ENCODE assay signal across 14 mouse cellular contexts in the genomic region with DNA sequence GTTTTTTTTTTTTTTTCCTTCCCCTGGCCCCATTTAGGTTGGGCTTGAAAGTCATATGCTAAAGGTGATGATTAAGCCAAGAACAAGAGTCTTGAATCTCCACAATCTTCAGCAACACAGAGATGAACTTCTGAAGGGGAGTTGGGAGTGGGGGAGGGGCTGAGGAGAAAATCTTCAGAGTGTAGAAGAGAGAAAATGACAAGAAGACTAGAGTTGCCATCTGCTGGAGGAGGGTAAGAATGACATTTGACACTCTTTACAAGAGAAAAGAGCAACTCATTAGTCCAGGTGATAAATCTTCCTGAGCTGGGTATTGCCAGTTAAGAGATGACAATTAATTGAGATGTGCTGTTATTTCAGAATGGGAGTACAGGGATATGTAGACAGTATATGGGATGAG. TPM values are rescaled to one million over a fixed set of nuclear protein-coding genes. Genes with fewer than 3 reads are reported as not detected.
A peak's percentile ranks its signal among the peaks of the same experiment; 100 is the strongest.
DNase-seq lines count a peak whose midpoint lies in the region; ATAC-seq and TF ChIP-seq lines count a peak whose summit lies in the region.
"Had no signal": no experiment of that assay in that cellular context is flagged by ENCODE, and none has a peak within 500 bp of the region (broad histone marks: within the 10 kb centered on the region; RNA-seq: fewer than 3 reads in every experiment).

No protein-coding gene starts in this region.

- H3K4me2 ChIP-seq in hindbrain, postnatal 0 days (ENCODE audit: low read depth, low read length): no peak overlapping the region
- no peak overlapping the region for H3K4me2 ChIP-seq in lung, postnatal 0 days (replicated peaks; ENCODE audit: low read depth, low read length)
- H3K4me2 ChIP-seq: forebrain, embryonic 15.5 days had no signal

- H3K4me1 ChIP-seq in hindbrain, postnatal 0 days (ENCODE audit: insufficient read depth, low read length): peaks cover 8% of the 10 kb centered on the region; the same call in 1 of the 2 replicates
- H3K4me1 ChIP-seq in hindbrain, embryonic 10.5 days (replicated peaks): peaks cover 11% of the 10 kb centered on the region
- H3K4me1 ChIP-seq in lung, postnatal 0 days (ENCODE audit: insufficient read depth, low read depth, low read length): no peaks in the 10 kb centered on the region

- peak; percentile 72 for DNase-seq in hindbrain, postnatal 0 days (ENCODE audit: low spot score)
- DNase-seq in hindbrain, embryonic 10.5 days (ENCODE audit: low spot score): no peak
- peak; percentile 4 for DNase-seq in lung, postnatal 10 days
- no peak for DNase-seq in lung, postnatal 0 days (ENCODE audit: low spot score)
- peak; percentile 4 for DNase-seq in NIH3T3 (ENCODE audit: low read depth)
- DNase-seq in kidney, postnatal 4 days: peak; percentile 51 to 61
- no peak for DNase-seq in spleen, adult 18-20 months
- DNase-seq: adrenal gland, postnatal 36 days; lung, adult 18-20 months; thymus, postnatal 14 days had no signal

- H3K27me3 ChIP-seq in hindbrain, postnatal 0 days (ENCODE audit: insufficient read depth, low read length): no peaks in the 10 kb centered on the region
- H3K27me3 ChIP-seq in hindbrain, embryonic 10.5 days (ENCODE audit: insufficient read depth, poor library complexity, severe bottlenecking): no peaks in the 10 kb centered on the region
- H3K27me3 ChIP-seq in lung, postnatal 0 days (replicated peaks; ENCODE audit: insufficient read depth, low read length): no peaks in the 10 kb centered on the region
- H3K27me3 ChIP-seq: CH12.LX; forebrain, embryonic 15.5 days had no signal

- H3K4me3 ChIP-seq in hindbrain, postnatal 0 days (ENCODE audit: low read length): no peak overlapping the region
- H3K4me3 ChIP-seq in hindbrain, embryonic 10.5 days: no peak overlapping the region
- no peak overlapping the region for H3K4me3 ChIP-seq in lung, postnatal 0 days (ENCODE audit: low read depth, low read length)
- H3K4me3 ChIP-seq: forebrain, embryonic 15.5 days had no signal

- H3K27ac ChIP-seq in hindbrain, postnatal 0 days: no peak overlapping the region
- H3K27ac ChIP-seq in hindbrain, embryonic 10.5 days: no peak overlapping the region
- no peak overlapping the region for H3K27ac ChIP-seq in lung, postnatal 0 days (ENCODE audit: low read length)
- H3K27ac ChIP-seq: forebrain, embryonic 15.5 days had no signal

- peak; percentile 62 for TF ChIP-seq CTCF in hindbrain, postnatal 0 days (IDR thresholded peaks at IDR 0.05; ENCODE audit: low read depth)
- TF ChIP-seq CTCF in lung, postnatal 0 days (IDR thresholded peaks at IDR 0.05): no peak

- no peak for ATAC-seq in hindbrain, postnatal 0 days
- ATAC-seq in lung, postnatal 0 days: no peak
- no peak for ATAC-seq in megakaryocyte-erythroid progenitor cell, adult 5-6 weeks (replicated peaks; ENCODE audit: low FRiP score, low TSS enrichment, poor library complexity, severe bottlenecking)
- ATAC-seq: forebrain, embryonic 15.5 days had no signal

- no peak for TF ChIP-seq EP300 in lung, postnatal 0 days (IDR thresholded peaks at IDR 0.05)

- H3K9me3 ChIP-seq in hindbrain, postnatal 0 days (ENCODE audit: low read length): no peaks in the 10 kb centered on the region
- no peaks in the 10 kb centered on the region for H3K9me3 ChIP-seq in hindbrain, embryonic 10.5 days
- H3K9me3 ChIP-seq in lung, postnatal 0 days (ENCODE audit: low read length): no peaks in the 10 kb centered on the region
- H3K9me3 ChIP-seq: forebrain, embryonic 15.5 days had no signal

- H3K9ac ChIP-seq in hindbrain, postnatal 0 days (replicated peaks; ENCODE audit: low read length): no peak overlapping the region
- no peak overlapping the region for H3K9ac ChIP-seq in lung, postnatal 0 days (replicated peaks; ENCODE audit: low read depth)
- H3K9ac ChIP-seq: forebrain, embryonic 15.5 days had no signal

- no peaks in the 10 kb centered on the region for H3K36me3 ChIP-seq in hindbrain, postnatal 0 days (ENCODE audit: insufficient read depth, low read length)
- H3K36me3 ChIP-seq in hindbrain, embryonic 10.5 days: no peaks in the 10 kb centered on the region
- no peaks in the 10 kb centered on the region for H3K36me3 ChIP-seq in lung, postnatal 0 days (ENCODE audit: insufficient read depth, low read length)
- H3K36me3 ChIP-seq: forebrain, embryonic 15.5 days had no signal

RNA-seq across cellular contexts. Expression of gene Lrrtm1, which starts 23.6 kb away (rescaled TPM):
- total RNA-seq in hindbrain, postnatal 0 days (2014; rRNA removed): 69.7 and 70.0 TPM in 2 replicates
- 57.5 and 60.9 TPM in 2 replicates for polyA plus RNA-seq in hindbrain, postnatal 0 days (2015; fragmentation: Nextera tagmentation; extraction: Ambion mirVana)
- polyA plus RNA-seq in hindbrain, embryonic 10.5 days (2016; fragmentation: Nextera tagmentation; extraction: Ambion mirVana): 8.9 and 11.6 TPM in 2 replicates
- 0.14 and 0.29 TPM in 2 replicates for polyA plus RNA-seq in lung, postnatal 0 days (2015; fragmentation: Nextera tagmentation; extraction: Ambion mirVana)
- not detected in 2 replicates for total RNA-seq in megakaryocyte-erythroid progenitor cell, adult 5-6 weeks (2014; fragmentation: Nextera tagmentation)
- total RNA-seq in megakaryocyte-erythroid progenitor cell, adult 5-6 weeks (2017): not detected in 2 replicates
- total RNA-seq: CH12.LX had no signal
- polyA plus RNA-seq: spleen, adult 2 months had no signal

Comparison
In these comparisons a context has a peak if more than half of its experiments do, and no peak if none do; other contexts are left out.
1. DNase-seq: peak in hindbrain, postnatal 0 days (single experiment), lung, postnatal 10 days (single experiment), NIH3T3 (single experiment) and kidney, postnatal 4 days (2 of 2); none in hindbrain, embryonic 10.5 days (single experiment), lung, postnatal 0 days (single experiment) and spleen, adult 18-20 months (0 of 2).